Mouse (Mus musculus): ENCODE data around the gene Gm5788. TPM values are rescaled to one million over a fixed set of nuclear protein-coding genes. Genes with fewer than 3 reads are reported as not detected.
"Not testable (repeated sequence)": the region's sequence is repeated elsewhere in the genome, so short reads cannot be mapped to it uniquely, and the experiment has no call there.

Gm5788 gene
- polyA plus RNA-seq (2014; fragmentation: Nextera tagmentation; extraction: Ambion mirVana), result not detected in 2 replicates

- ATAC-seq (ENCODE audit: low read depth); H3K4me2 ChIP-seq (ENCODE audit: low read depth, low read length); H3K27me3 ChIP-seq (ENCODE audit: control insufficient read depth, insufficient read depth, low read length); H3K9ac ChIP-seq (replicated peaks; ENCODE audit: low read depth, low read length); H3K9me3 ChIP-seq (ENCODE audit: control insufficient read depth, low read length); H3K4me3 ChIP-seq (ENCODE audit: low read depth, low read length); H3K27ac ChIP-seq (ENCODE audit: low read depth, low read length); H3K4me1 ChIP-seq (ENCODE audit: control insufficient read depth, insufficient read depth, low read length); H3K36me3 ChIP-seq (ENCODE audit: control insufficient read depth, insufficient read depth, low read length): not testable (repeated sequence)
- WGBS, result 97% methylated on average over 2 of the region's 3 CpGs
Measured at GRCm38 (mm10) chr12:87494421-87494820, at the start of gene Gm5788. Gene Gm5788 (plus strand): TSS chr12:87494721.

- Histone ChIP-seq H3K9ac (replicated peaks; ENCODE audit: low read depth, low read length) (no peak overlapping the region), H3K27ac (ENCODE audit: low read depth, low read length) (no peak overlapping the region), H3K36me3 (ENCODE audit: control insufficient read depth, insufficient read depth, low read length) (peaks cover 67% of the 10 kb centered on the region), H3K9me3 (ENCODE audit: control insufficient read depth, low read length) (no peaks in the 10 kb centered on the region), H3K4me2 (ENCODE audit: low read depth, low read length) (no peak overlapping the region), H3K4me3 (ENCODE audit: low read depth, low read length) (no peak overlapping the region), H3K27me3 (ENCODE audit: control insufficient read depth, insufficient read depth, low read length) (no peaks in the 10 kb centered on the region), H3K4me1 (ENCODE audit: control insufficient read depth, insufficient read depth, low read length) (peaks cover 5% of the 10 kb centered on the region; the same call in 1 of the 2 replicates)
- WGBS, result 91% methylated on average over 9 of the region's 9 CpGs
- ATAC-seq (ENCODE audit: low read depth), result no peak
Measured at GRCm38 (mm10) chr12:87449456-87449855, 45.1 kb upstream of the Gm5788 start.

GRCm38 (mm10) chr12:87464678-87465297 lies 29.7 kb upstream of the Gm5788 start:
- Histone ChIP-seq H3K4me2 (ENCODE audit: low read depth, low read length) (no peak overlapping the region), H3K36me3 (ENCODE audit: control insufficient read depth, insufficient read depth, low read length) (peaks cover 43% of the 10 kb centered on the region), H3K27me3 (ENCODE audit: control insufficient read depth, insufficient read depth, low read length) (no peaks in the 10 kb centered on the region), H3K9ac (replicated peaks; ENCODE audit: low read depth, low read length) (no peak overlapping the region), H3K27ac (ENCODE audit: low read depth, low read length) (no peak overlapping the region), H3K4me3 (ENCODE audit: low read depth, low read length) (no peak overlapping the region), H3K9me3 (ENCODE audit: control insufficient read depth, low read length) (no peaks in the 10 kb centered on the region), H3K4me1 (ENCODE audit: control insufficient read depth, insufficient read depth, low read length) (no peaks in the 10 kb centered on the region)
- ATAC-seq (ENCODE audit: low read depth), result no peak
- WGBS, result 75% methylated on average over 6 of the region's 6 CpGs

GRCm38 (mm10) chr12:87470263-87471136 lies 24.0 kb upstream of the Gm5788 start:
- WGBS, result 58% methylated on average over 7 of the region's 7 CpGs
- H3K4me2 ChIP-seq (ENCODE audit: low read depth, low read length), result peak overlapping the region; percentile 66
- H3K27me3 ChIP-seq (ENCODE audit: control insufficient read depth, insufficient read depth, low read length), result no peaks in the 10 kb centered on the region
- H3K9ac ChIP-seq (replicated peaks; ENCODE audit: low read depth, low read length), result no peak overlapping the region
- peaks cover 12% of the 10 kb centered on the region for H3K4me1 ChIP-seq (ENCODE audit: control insufficient read depth, insufficient read depth, low read length)
- H3K27ac ChIP-seq (ENCODE audit: low read depth, low read length), result no peak overlapping the region
- H3K4me3 ChIP-seq (ENCODE audit: low read depth, low read length), result peak overlapping the region; percentile 61; the same call in 1 of the 2 replicates
- H3K36me3 ChIP-seq (ENCODE audit: control insufficient read depth, insufficient read depth, low read length), result peaks cover 6% of the 10 kb centered on the region; the same call in 1 of the 2 replicates
- no peak for ATAC-seq (ENCODE audit: low read depth)
- H3K9me3 ChIP-seq (ENCODE audit: control insufficient read depth, low read length), result no peaks in the 10 kb centered on the region

- Histone ChIP-seq H3K4me3 (ENCODE audit: low read depth, low read length) (peak overlapping the region; percentile 61), H3K9me3 (ENCODE audit: control insufficient read depth, low read length) (no peaks in the 10 kb centered on the region), H3K27me3 (ENCODE audit: control insufficient read depth, insufficient read depth, low read length) (no peaks in the 10 kb centered on the region), H3K36me3 (ENCODE audit: control insufficient read depth, insufficient read depth, low read length) (peaks cover 6% of the 10 kb centered on the region; the same call in 1 of the 2 replicates), H3K4me1 (ENCODE audit: control insufficient read depth, insufficient read depth, low read length) (peaks cover 12% of the 10 kb centered on the region), H3K4me2 (ENCODE audit: low read depth, low read length) (peak overlapping the region; percentile 66), H3K27ac (ENCODE audit: low read depth, low read length) (peak overlapping the region; percentile 86), H3K9ac (replicated peaks; ENCODE audit: low read depth, low read length) (peak overlapping the region; percentile 71)
- WGBS, result 0% methylated on average over 19 of the region's 19 CpGs
- ATAC-seq (ENCODE audit: low read depth), result no peak
Measured at GRCm38 (mm10) chr12:87471421-87471963, 23.0 kb upstream of the Gm5788 start.

- H3K27ac ChIP-seq (ENCODE audit: low read depth, low read length), result peak within 1 kb of the TSS; percentile 86
- peak within 1 kb of the TSS; percentile 71 for H3K9ac ChIP-seq (replicated peaks; ENCODE audit: low read depth, low read length)
- H3K9me3 ChIP-seq (ENCODE audit: control insufficient read depth, low read length), result no peaks in the 10 kb centered on the region
- 3% methylated on average over 45 of the region's 45 CpGs for WGBS
- H3K36me3 ChIP-seq (ENCODE audit: control insufficient read depth, insufficient read depth, low read length), result peaks cover 6% of the 10 kb centered on the region; the same call in 1 of the 2 replicates
- no peaks in the 10 kb centered on the region for H3K27me3 ChIP-seq (ENCODE audit: control insufficient read depth, insufficient read depth, low read length)
- H3K4me3 ChIP-seq (ENCODE audit: low read depth, low read length), result peak within 1 kb of the TSS; percentile 61
- peak within 1 kb of the TSS; percentile 66 for H3K4me2 ChIP-seq (ENCODE audit: low read depth, low read length)
- ATAC-seq (ENCODE audit: low read depth), result peak; percentile 97
- H3K4me1 ChIP-seq (ENCODE audit: control insufficient read depth, insufficient read depth, low read length), result peaks cover 12% of the 10 kb centered on the region
Measured at GRCm38 (mm10) chr12:87471964-87472786, 22.3 kb upstream of the Gm5788 start, which contains the start of gene Snw1. Gene Snw1 (minus strand): TSS chr12:87472274.

GRCm38 (mm10) chr12:87474756-87475155 lies 19.8 kb upstream of the Gm5788 start:
- H3K4me1 ChIP-seq (ENCODE audit: control insufficient read depth, insufficient read depth, low read length), result peaks cover 12% of the 10 kb centered on the region
- no peak for ATAC-seq (ENCODE audit: low read depth)
- H3K4me3 ChIP-seq (ENCODE audit: low read depth, low read length), result no peak overlapping the region
- H3K9me3 ChIP-seq (ENCODE audit: control insufficient read depth, low read length), result no peaks in the 10 kb centered on the region
- WGBS, result 81% methylated on average over 3 of the region's 3 CpGs
- H3K27ac ChIP-seq (ENCODE audit: low read depth, low read length), result no peak overlapping the region
- H3K27me3 ChIP-seq (ENCODE audit: control insufficient read depth, insufficient read depth, low read length), result no peaks in the 10 kb centered on the region
- H3K36me3 ChIP-seq (ENCODE audit: control insufficient read depth, insufficient read depth, low read length), result no peaks in the 10 kb centered on the region
- H3K4me2 ChIP-seq (ENCODE audit: low read depth, low read length), result no peak overlapping the region
- H3K9ac ChIP-seq (replicated peaks; ENCODE audit: low read depth, low read length), result no peak overlapping the region

- H3K4me3 ChIP-seq (ENCODE audit: low read depth, low read length); H3K27ac ChIP-seq (ENCODE audit: low read depth, low read length); ATAC-seq (ENCODE audit: low read depth); H3K27me3 ChIP-seq (ENCODE audit: control insufficient read depth, insufficient read depth, low read length); H3K9me3 ChIP-seq (ENCODE audit: control insufficient read depth, low read length); H3K9ac ChIP-seq (replicated peaks; ENCODE audit: low read depth, low read length); H3K36me3 ChIP-seq (ENCODE audit: control insufficient read depth, insufficient read depth, low read length); H3K4me1 ChIP-seq (ENCODE audit: control insufficient read depth, insufficient read depth, low read length); H3K4me2 ChIP-seq (ENCODE audit: low read depth, low read length): not testable (repeated sequence)
- WGBS, result 81% methylated on average over 5 of the region's 5 CpGs
Measured at GRCm38 (mm10) chr12:87482482-87482881, 12.0 kb upstream of the Gm5788 start.
